Mouse (Mus musculus): ENCODE measurements at regions not wholly inside any gene's neighbourhood (a gene's known extent, or its start where the extent isn't known, plus 50 kb on each side); places are given as distances from the start of the nearest gene placed in this dataset.

DNA sequence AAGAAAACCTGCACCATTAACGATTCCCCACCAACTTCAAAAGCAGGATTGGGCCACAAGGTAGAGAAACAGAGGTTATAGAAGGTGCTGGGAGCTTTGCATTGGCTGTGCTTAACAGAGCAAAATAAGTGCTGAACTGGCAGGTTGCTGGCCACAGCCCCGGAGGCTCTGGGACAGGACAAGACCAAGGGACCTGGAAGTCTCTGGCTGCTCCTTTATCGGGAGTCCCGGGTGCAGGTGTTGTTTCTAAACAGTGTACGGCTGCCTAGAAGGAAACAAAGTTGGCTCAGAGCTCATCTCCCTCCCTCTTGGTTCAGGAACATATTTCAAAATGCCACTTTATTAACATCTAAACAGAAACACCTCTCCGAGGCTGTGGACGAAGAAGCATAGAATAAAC lies 2250.0 kb upstream of the Gm7489 start:
- TF ChIP-seq CTCF (IDR thresholded peaks at IDR 0.05; ENCODE audit: low read depth, low read length) (no peak), EP300 (IDR thresholded peaks at IDR 0.05; ENCODE audit: insufficient read depth, low read depth, low read length) (no peak)

Data from ES-Bruce4 (cell line).